Mouse (Mus musculus) C2C12 (cell line): ENCODE measurements around the gene Ehd2.

Source experiments
- CEBPB ChIP-seq: IDR thresholded peaks from one replicate; pipeline ENCODE4 v1.6.1; 2011; ENCODE audit warnings: low read depth, mild to moderate bottlenecking, control low read depth, moderate library complexity
- CTCF ChIP-seq: IDR thresholded peaks from one replicate; pipeline ENCODE4 v1.5.1; 2011; ENCODE audit not compliant: control insufficient read depth, insufficient read depth, insufficient read length
- MAX ChIP-seq: IDR thresholded peaks from one replicate; pipeline ENCODE4 v1.6.1; 2011; ENCODE audit warnings: mild to moderate bottlenecking, control low read depth

DNA sequence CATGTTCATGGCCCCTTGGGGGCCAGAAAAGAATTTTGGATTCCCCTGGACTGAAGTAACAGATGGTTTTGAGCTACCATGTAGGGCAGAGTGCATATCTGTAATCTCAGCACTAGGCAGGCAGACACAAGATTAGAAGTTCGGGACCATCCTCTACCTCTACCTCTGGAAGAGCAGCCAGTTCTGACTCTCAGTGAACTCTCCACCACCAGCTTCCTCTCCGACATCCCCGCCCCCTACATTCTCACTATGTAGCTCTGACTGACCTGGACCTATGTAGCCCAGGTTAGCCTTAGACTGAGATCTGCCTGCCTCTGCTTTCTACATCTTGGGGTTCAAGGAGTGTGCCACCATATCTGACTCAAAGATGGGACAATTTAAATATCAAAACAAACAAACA lies 878 bp downstream of the Ehd2 start:
- TF ChIP-seq CTCF (no peak), CEBPB (no peak), MAX (no peak)
